Mouse (Mus musculus): ENCODE measurements around the gene Tmem126a.
A peak's percentile ranks its signal among the peaks of the same experiment; 100 is the strongest.

DNA sequence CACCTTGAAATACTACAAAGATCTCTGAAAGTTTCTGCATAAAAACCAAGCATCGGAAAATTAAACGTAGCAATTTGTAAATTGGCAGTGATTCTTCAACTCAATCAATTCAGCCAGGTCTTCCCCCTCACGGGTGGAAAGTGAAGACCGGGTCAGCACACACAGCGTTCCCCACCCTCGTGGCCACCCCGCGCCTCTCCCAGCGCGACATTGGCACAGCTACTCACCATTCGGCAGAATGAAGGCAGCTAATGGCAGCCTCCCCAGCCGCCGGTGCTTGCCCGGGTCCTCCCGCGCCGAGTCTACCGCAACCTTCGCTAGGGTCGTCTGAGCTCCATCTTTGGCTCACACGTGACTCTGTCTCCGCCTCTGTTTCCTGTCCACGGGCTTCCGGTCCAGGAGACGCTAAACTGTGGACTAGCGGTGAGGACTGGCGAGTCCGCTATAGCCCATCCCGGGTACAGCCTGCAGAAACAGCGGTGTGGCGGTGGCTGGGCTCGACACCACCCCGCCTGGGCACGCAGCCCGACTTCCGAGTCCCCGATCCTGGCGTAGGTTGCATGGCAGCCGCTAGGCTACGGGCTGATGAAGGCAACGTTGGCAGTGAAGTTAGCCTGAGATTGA lies at the start of gene Tmem126a:
- TF ChIP-seq POLR2A (IDR thresholded peaks at IDR 0.05; ENCODE audit: insufficient read depth, low read depth, low read length) (no peak; the same call in none of the 2 replicates), CTCF (IDR thresholded peaks at IDR 0.05; ENCODE audit: insufficient read depth, low read depth, low read length) (peak; percentile 60)
